8 mouse cellular contexts compared by ENCODE assay signal in the genomic region with DNA sequence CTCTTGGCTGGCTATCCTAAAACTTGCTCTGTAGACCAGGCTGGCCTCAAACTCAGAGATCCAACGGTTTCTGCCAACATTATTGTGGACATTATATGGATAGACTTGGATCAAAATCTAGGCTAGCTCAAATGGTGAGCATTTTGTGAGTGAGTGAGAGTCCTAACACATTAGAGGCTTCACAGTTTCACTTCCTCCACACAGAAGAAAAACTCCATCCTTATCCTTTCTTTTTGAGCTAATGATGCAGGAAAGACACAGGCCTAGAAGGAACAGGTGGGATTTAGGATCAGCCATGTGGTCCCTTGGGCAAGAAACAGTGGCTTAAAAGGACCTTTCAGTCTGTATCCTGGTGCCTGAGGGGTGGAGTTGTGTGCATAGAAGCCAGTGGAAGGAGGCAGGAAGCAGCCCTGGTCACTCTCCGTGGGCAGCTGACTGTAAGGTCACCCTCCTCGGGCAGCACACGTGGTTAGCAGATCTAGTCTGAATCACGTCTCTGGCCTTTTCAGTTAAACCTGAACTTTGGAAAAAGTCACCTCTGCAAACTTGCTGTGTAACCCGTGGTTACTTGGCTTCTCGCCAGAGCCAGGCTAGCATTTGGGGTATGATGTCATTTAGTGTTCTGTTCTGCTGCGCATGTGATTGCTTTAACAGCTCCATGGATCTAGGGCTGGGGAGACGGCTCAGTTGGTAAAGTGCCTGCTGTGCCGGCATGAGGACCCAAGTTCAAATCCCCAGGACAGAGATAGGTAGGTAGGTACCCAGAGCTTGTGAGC.
DNase-seq lines count a peak whose midpoint lies in the region; ATAC-seq and TF ChIP-seq lines count a peak whose summit lies in the region.

No protein-coding gene starts in this region.

- WGBS in neural tube, embryonic 11.5 days: 80% methylated on average over 10 of the region's 10 CpGs
- 52% methylated on average over 10 of the region's 10 CpGs for WGBS in liver, embryonic 14.5 days (ENCODE audit: insufficient replicate concordance)

- H3K9me3 ChIP-seq in neural tube, embryonic 11.5 days (ENCODE audit: control insufficient read depth, low read length): no peaks in the 10 kb centered on the region
- H3K9me3 ChIP-seq in liver, embryonic 14.5 days (ENCODE audit: control insufficient read depth, low read length): no peaks in the 10 kb centered on the region

- no peak overlapping the region for H3K27ac ChIP-seq in neural tube, embryonic 11.5 days (ENCODE audit: low read depth, low read length)
- H3K27ac ChIP-seq in liver, embryonic 14.5 days: no peak overlapping the region; the same call in 1 of the 2 replicates

- no peak overlapping the region for H3K4me2 ChIP-seq in neural tube, embryonic 11.5 days (ENCODE audit: low read depth)
- no peak overlapping the region for H3K4me2 ChIP-seq in liver, embryonic 14.5 days (ENCODE audit: low read depth)

- no peak for TF ChIP-seq EP300 in liver, embryonic 14.5 days (IDR thresholded peaks at IDR 0.05; ENCODE audit: low read depth)

- no peaks in the 10 kb centered on the region for H3K4me1 ChIP-seq in neural tube, embryonic 11.5 days (ENCODE audit: control insufficient read depth, insufficient read depth, low read length)
- H3K4me1 ChIP-seq in liver, embryonic 14.5 days (replicated peaks; ENCODE audit: control insufficient read depth in 2 of 2, insufficient read depth in 2 of 2, low read length in 1 of 2): peaks cover 0 to 13% of the 10 kb centered on the region in 2 experiments; a peak in 2 of 4 replicates

- no peaks in the 10 kb centered on the region for H3K36me3 ChIP-seq in neural tube, embryonic 11.5 days (ENCODE audit: control insufficient read depth, insufficient read depth, low read length)
- no peaks in the 10 kb centered on the region for H3K36me3 ChIP-seq in liver, embryonic 14.5 days (replicated peaks; ENCODE audit: control insufficient read depth, insufficient read depth, low read depth)

- ATAC-seq in neural tube, embryonic 11.5 days (ENCODE audit: insufficient read depth, low FRiP score, low TSS enrichment): no peak
- peak; percentile 70 for ATAC-seq in liver, embryonic 14.5 days (ENCODE audit: insufficient read depth)

- no peaks in the 10 kb centered on the region for H3K27me3 ChIP-seq in neural tube, embryonic 11.5 days (ENCODE audit: control insufficient read depth, insufficient read depth, low read length)
- H3K27me3 ChIP-seq in liver, embryonic 14.5 days (ENCODE audit: control insufficient read depth, insufficient read depth, low read length): no peaks in the 10 kb centered on the region

- no peak overlapping the region for H3K9ac ChIP-seq in neural tube, embryonic 11.5 days (ENCODE audit: low read length)
- H3K9ac ChIP-seq in liver, embryonic 14.5 days (replicated peaks): no peak overlapping the region

- no peak for TF ChIP-seq CTCF in liver, embryonic 14.5 days (IDR thresholded peaks at IDR 0.05; ENCODE audit: low read depth)

- peak; percentile 48 for DNase-seq in neural tube, embryonic 11.5 days (ENCODE audit: low spot score)
- DNase-seq in neural tube, embryonic 10.5 days (ENCODE audit: extremely low spot score, low spot score): no peak
- peak; percentile 58 to 59 for DNase-seq in cerebellum, postnatal 10 days
- peak; percentile 95 for DNase-seq in heart, adult 11 months
- peak; percentile 90 for DNase-seq in kidney, adult 18-20 months
- peak; percentile 30 to 45 (median 33) for DNase-seq in liver, embryonic 14.5 days (ENCODE audit: low read depth in 3 of 3, low spot score in 3 of 3)
- peak; percentile 14 for DNase-seq in ovary, postnatal 10 days (ENCODE audit: low spot score)
- DNase-seq in thymus, postnatal 4 days: no peak

- H3K4me3 ChIP-seq in neural tube, embryonic 11.5 days (ENCODE audit: low read depth, low read length): no peak overlapping the region
- no peak overlapping the region for H3K4me3 ChIP-seq in liver, embryonic 14.5 days (ENCODE audit: insufficient read depth in 1 of 2, low read depth in 2 of 2, low read length in 2 of 2)

Comparison
In these comparisons a context has a peak if more than half of its experiments do, and no peak if none do; other contexts are left out.
1. DNase-seq: peak in neural tube, embryonic 11.5 days (single experiment), cerebellum, postnatal 10 days (2 of 2), heart, adult 11 months (single experiment), kidney, adult 18-20 months (single experiment), liver, embryonic 14.5 days (3 of 3) and ovary, postnatal 10 days (single experiment); none in neural tube, embryonic 10.5 days (single experiment) and thymus, postnatal 4 days (single experiment).